Mouse (Mus musculus): ENCODE data around the gene Phf11b.
"Not testable (repeated sequence)": the region's sequence is repeated elsewhere in the genome, so short reads cannot be mapped to it uniquely, and the experiment has no call there.

The Phf11b gene

GRCm38 (mm10) chr14:59341189-59341588 lies at the start of gene Phf11b:
TSS of gene Phf11b (minus strand) at chr14:59341351.
- DNase-seq (ENCODE audit: low spot score): not testable (repeated sequence)

GRCm38 (mm10) chr14:59390181-59390580 lies 49.0 kb upstream of the Phf11b start:
- DNase-seq (ENCODE audit: low spot score): peak; percentile 11

GRCm38 (mm10) chr14:59389532-59389931 lies 48.4 kb upstream of the Phf11b start:
- no peak for DNase-seq (ENCODE audit: low spot score)

- DNase-seq (ENCODE audit: low spot score): no peak
Observed at GRCm38 (mm10) chr14:59370348-59371068, 29.4 kb upstream of the Phf11b start.

- no peak for DNase-seq (ENCODE audit: low spot score)
Observed at GRCm38 (mm10) chr14:59366386-59367105, 25.4 kb upstream of the Phf11b start.

- DNase-seq (ENCODE audit: low spot score): peak; percentile 11
Observed at GRCm38 (mm10) chr14:59365244-59365644, 24.1 kb upstream of the Phf11b start, which contains the start of gene Phf11d. TSS of gene Phf11d (minus strand) at chr14:59365470.

- DNase-seq (ENCODE audit: low spot score): no peak
Observed at GRCm38 (mm10) chr14:59339541-59339940, 1.6 kb downstream of the Phf11b start.

GRCm38 (mm10) chr14:59336056-59336455 lies 5.1 kb downstream of the Phf11b start:
- not testable (repeated sequence) for DNase-seq (ENCODE audit: low spot score)

- peak; percentile 10 for DNase-seq (ENCODE audit: low spot score)
Observed at GRCm38 (mm10) chr14:59330499-59330898, 10.7 kb downstream of the Phf11b start.

GRCm38 (mm10) chr14:59319970-59320369 lies 21.2 kb downstream of the Phf11b start:
- not testable (repeated sequence) for DNase-seq (ENCODE audit: low spot score)

- DNase-seq (ENCODE audit: low spot score): not testable (repeated sequence)
Observed at GRCm38 (mm10) chr14:59319036-59319435, 22.1 kb downstream of the Phf11b start.

- not testable (repeated sequence) for DNase-seq (ENCODE audit: low spot score)
Observed at GRCm38 (mm10) chr14:59297391-59297790, 43.8 kb downstream of the Phf11b start, which contains the start of gene Phf11a. TSS of gene Phf11a (minus strand) at chr14:59297522.

- not testable (repeated sequence) for DNase-seq (ENCODE audit: low spot score)
Observed at GRCm38 (mm10) chr14:59291769-59292168, 49.4 kb downstream of the Phf11b start.

GRCm38 (mm10) chr14:59274961-59275360 lies 66.2 kb downstream of the Phf11b start:
- not testable (repeated sequence) for DNase-seq (ENCODE audit: low spot score)

All from ovary, postnatal 36 days (tissue).